Mouse (Mus musculus) embryonic stem cell, embryonic (primary cell): ENCODE data around the gene Olfr77.

Experiments
- CTCF ChIA-PET, 4 experiments: fragments of 300-600 bp in 2 of 4; fragments of 350-600 bp in 2 of 4; sonication (Branson Sonifier 250); formaldehyde crosslinking; loops; one replicate each; lab custom pipeline; 2022; ENCODE audit warnings: inconsistent platforms in 2 of 4; lab: Charles Lee
- POLR2A ChIA-PET, 4 experiments: fragments of 300-600 bp in 2 of 4; fragments of 350-600 bp in 2 of 4; sonication (Branson Sonifier 250); formaldehyde crosslinking; loops; one replicate each; lab custom pipeline; 2022; ENCODE audit warnings: antibody characterized with exemption in 4 of 4, inconsistent platforms in 1 of 4; lab: Charles Lee

Gene Olfr77

DNA sequence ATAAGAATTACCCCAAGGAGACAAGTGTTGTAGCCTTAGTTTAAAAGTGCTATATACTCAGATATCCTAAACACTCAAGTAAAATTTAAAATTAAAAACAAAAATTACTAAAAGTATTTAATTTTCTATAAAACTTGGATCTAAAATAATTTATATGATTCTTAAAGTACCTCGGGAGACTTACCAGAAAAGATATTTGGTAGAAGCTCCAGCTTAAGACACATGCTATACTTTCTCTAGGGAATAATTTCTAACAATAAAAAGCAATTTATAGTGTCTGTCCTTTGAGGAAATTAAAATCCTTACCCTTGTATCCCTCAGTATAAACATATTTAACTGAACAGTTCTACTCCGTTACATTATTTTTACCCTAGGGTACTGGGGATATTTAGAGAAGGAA lies at the start of gene Olfr77:
Gene Olfr77, plus strand, starts transcription at position 301 of the 400 bp plus-strand sequence.
- POLR2A ChIA-PET, result no interaction called here

DNA sequence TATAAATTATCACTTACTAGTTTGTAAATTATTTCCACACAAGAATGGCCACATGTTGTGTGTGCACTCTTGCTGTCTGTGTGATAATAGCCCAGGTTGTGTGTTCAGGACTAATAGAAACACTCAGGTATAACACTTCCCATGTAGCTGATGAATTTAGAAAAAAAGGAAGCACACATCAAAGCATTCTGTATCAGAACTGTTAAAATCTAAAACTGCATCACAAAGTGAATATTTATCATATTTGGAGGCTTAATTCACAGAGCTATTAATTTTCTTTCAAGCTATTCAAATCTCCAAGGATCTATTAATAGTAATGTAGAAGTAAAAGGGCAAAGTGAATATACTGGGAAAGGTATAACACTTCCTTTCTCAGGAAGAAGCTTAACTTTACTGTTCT lies 28.8 kb upstream of the Olfr77 start, which contains the start of gene Olfr862:
Gene Olfr862, minus strand, starts transcription at position 101 of the 400 bp plus-strand sequence.
- POLR2A ChIA-PET, result no interaction called here

More for the DNA sequence above, at the start of gene Olfr77:
- CTCF ChIA-PET, result no interaction called here

DNA sequence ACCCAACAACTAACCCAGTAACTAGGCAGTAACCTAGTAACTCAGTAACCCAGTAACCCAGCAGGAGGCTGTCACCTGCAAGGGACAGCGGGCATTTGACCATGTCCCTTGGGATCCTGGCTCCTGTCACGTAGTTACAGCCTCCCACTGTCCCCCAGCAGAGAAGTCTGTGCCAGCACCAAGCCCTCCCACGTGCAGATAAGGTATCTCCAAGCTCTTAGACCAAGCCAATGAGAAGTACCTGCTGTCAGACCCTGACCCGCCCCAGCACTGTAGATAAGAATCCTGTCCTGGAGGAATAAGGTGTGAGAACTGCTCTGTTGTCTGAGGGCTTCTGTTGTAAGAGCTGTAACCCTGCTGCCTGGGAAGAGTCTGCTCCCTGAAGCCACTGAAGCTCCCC lies 5.5 kb upstream of the Olfr77 start:
- POLR2A ChIA-PET, result interaction anchor here in 1 of 4 experiments (0.6 kb wide), 1 partner anchor 1087 kb away, joined by 8 read pairs; no protein-coding TSS in a partner anchor

More for the DNA sequence above, 28.8 kb upstream of the Olfr77 start, which contains the start of gene Olfr862:
- CTCF ChIA-PET, result no interaction called here

More for the DNA sequence above, 5.5 kb upstream of the Olfr77 start:
- CTCF ChIA-PET, result no interaction called here
